Mouse (Mus musculus) embryonic facial prominence, embryonic 15.5 days (tissue): ENCODE measurements around the gene Dph6. TPM values are rescaled to one million over a fixed set of nuclear protein-coding genes. Genes with fewer than 3 reads are reported as not detected.

Source experiments
- ATAC-seq: fragments of 200-750 bp; cut with Nextera tagmentation; 2 replicates; pipeline ENCODE4 v1.8.0; 2017; ENCODE audit warnings: low read depth, moderate TSS enrichment; ENCODE audit not compliant: insufficient number of reproducible peaks, low FRiP score, low TSS enrichment
- H3K27ac ChIP-seq: fragments of 300-500 bp; sonication (generic); replicated peaks from 2 replicates; pipeline ENCODE4 v1.5.1; 2015; ENCODE audit warnings: mild to moderate bottlenecking, inconsistent platforms
- H3K27me3 ChIP-seq: fragments of 300-500 bp; sonication (generic); 2 replicates; pipeline ENCODE4 v1.6.1; 2015; ENCODE audit warnings: inconsistent platforms
- H3K36me3 ChIP-seq: fragments of 300-500 bp; sonication (generic); 2 replicates; pipeline ENCODE4 v1.6.1; 2015; ENCODE audit warnings: mild to moderate bottlenecking, inconsistent platforms
- H3K4me1 ChIP-seq: fragments of 300-500 bp; sonication (generic); 2 replicates; pipeline ENCODE4 v1.6.1; 2015; ENCODE audit warnings: inconsistent platforms
- H3K4me2 ChIP-seq: fragments of 300-500 bp; sonication (generic); replicated peaks from 2 replicates; pipeline ENCODE4 v1.6.1; 2015; ENCODE audit warnings: mild to moderate bottlenecking, inconsistent platforms
- H3K4me3 ChIP-seq: fragments of 300-500 bp; sonication (generic); replicated peaks from 2 replicates; pipeline ENCODE4 v1.5.1; 2015; ENCODE audit warnings: mild to moderate bottlenecking, inconsistent platforms
- H3K9ac ChIP-seq: fragments of 300-500 bp; sonication (generic); 2 replicates; pipeline ENCODE4 v1.6.1; 2015; ENCODE audit warnings: inconsistent platforms
- H3K9me3 ChIP-seq: fragments of 300-500 bp; sonication (generic); replicated peaks from 2 replicates; pipeline ENCODE4 v1.6.1; 2016; ENCODE audit warnings: inconsistent platforms
- WGBS: fragments of 180-500 bp; shearing (Covaris S2); methylation state at CpG from one replicate; pipeline ENCODE4 v1.1.7; 2015; 5-methylcytosine and 5-hydroxymethylcytosine counted together
- polyA plus RNA-seq: library from polyadenylated mRNA; unstranded; fragments of >200 nt; fragmentation: Nextera tagmentation; extraction: Ambion mirVana; gene quantifications from 2 replicates; pipeline ENCODE4 v1.2.1, GENCODE M21; 2015

The Dph6 gene
- polyA plus RNA-seq: 24.2 and 25.6 TPM in 2 replicates

GRCm38 (mm10) chr2:114654365-114655239 lies at the start of gene Dph6:
TSS of gene Dph6 (minus strand) at chr2:114654964.
- Histone ChIP-seq H3K9me3 (no peaks in the 10 kb centered on the region), H3K36me3 (no peaks in the 10 kb centered on the region), H3K4me2 (peak within 1 kb of the TSS; percentile 56), H3K9ac (peak within 1 kb of the TSS; percentile 57), H3K27ac (peak within 1 kb of the TSS; percentile 95), H3K27me3 (no peaks in the 10 kb centered on the region), H3K4me1 (no peaks in the 10 kb centered on the region), H3K4me3 (peak within 1 kb of the TSS; percentile 74)
- under 1% methylated on average over 45 of the region's 45 CpGs for WGBS
- peak; percentile 94 for ATAC-seq

- no peak overlapping the region for H3K27ac ChIP-seq
- no peak overlapping the region for H3K4me3 ChIP-seq
- no peaks in the 10 kb centered on the region for H3K36me3 ChIP-seq
- no peaks in the 10 kb centered on the region for H3K27me3 ChIP-seq
- no peak for ATAC-seq
- H3K9ac ChIP-seq: no peak overlapping the region
- 61% methylated on average over 2 of the region's 2 CpGs for WGBS
- no peaks in the 10 kb centered on the region for H3K4me1 ChIP-seq
- no peak overlapping the region for H3K4me2 ChIP-seq
- H3K9me3 ChIP-seq: no peaks in the 10 kb centered on the region
Observed at GRCm38 (mm10) chr2:114700966-114701685, 46.4 kb upstream of the Dph6 start.

GRCm38 (mm10) chr2:114691607-114692006 lies 36.8 kb upstream of the Dph6 start:
- no peaks in the 10 kb centered on the region for H3K9me3 ChIP-seq
- H3K4me1 ChIP-seq: no peaks in the 10 kb centered on the region
- H3K4me2 ChIP-seq: no peak overlapping the region
- ATAC-seq: no peak
- no peak overlapping the region for H3K27ac ChIP-seq
- H3K4me3 ChIP-seq: no peak overlapping the region
- no peak overlapping the region for H3K9ac ChIP-seq
- H3K27me3 ChIP-seq: no peaks in the 10 kb centered on the region
- H3K36me3 ChIP-seq: no peaks in the 10 kb centered on the region
- 68% methylated on average over 2 of the region's 2 CpGs for WGBS

- Histone ChIP-seq H3K27me3 (no peaks in the 10 kb centered on the region), H3K4me2 (no peak overlapping the region), H3K27ac (no peak overlapping the region), H3K9ac (no peak overlapping the region), H3K4me1 (no peaks in the 10 kb centered on the region), H3K4me3 (no peak overlapping the region), H3K9me3 (no peaks in the 10 kb centered on the region), H3K36me3 (no peaks in the 10 kb centered on the region)
- 79% methylated on average over 1 of the region's 1 CpGs for WGBS
- no peak for ATAC-seq
Observed at GRCm38 (mm10) chr2:114687483-114687882, 32.7 kb upstream of the Dph6 start.

GRCm38 (mm10) chr2:114687081-114687480 lies 32.3 kb upstream of the Dph6 start:
- WGBS: 87% methylated on average over 4 of the region's 4 CpGs
- H3K4me3 ChIP-seq: no peak overlapping the region
- no peaks in the 10 kb centered on the region for H3K9me3 ChIP-seq
- no peak overlapping the region for H3K9ac ChIP-seq
- H3K4me2 ChIP-seq: no peak overlapping the region
- H3K27ac ChIP-seq: no peak overlapping the region
- H3K4me1 ChIP-seq: no peaks in the 10 kb centered on the region
- H3K36me3 ChIP-seq: no peaks in the 10 kb centered on the region
- no peaks in the 10 kb centered on the region for H3K27me3 ChIP-seq
- no peak for ATAC-seq

GRCm38 (mm10) chr2:114673831-114674230 lies 19.1 kb upstream of the Dph6 start:
- Histone ChIP-seq H3K27me3 (no peaks in the 10 kb centered on the region), H3K4me1 (no peaks in the 10 kb centered on the region), H3K9me3 (no peaks in the 10 kb centered on the region), H3K27ac (no peak overlapping the region), H3K4me2 (no peak overlapping the region), H3K4me3 (no peak overlapping the region), H3K9ac (no peak overlapping the region), H3K36me3 (no peaks in the 10 kb centered on the region)
- WGBS: 76% methylated on average over 1 of the region's 1 CpGs
- no peak for ATAC-seq

- 66% methylated on average over 3 of the region's 3 CpGs for WGBS
- ATAC-seq: no peak
- no peak overlapping the region for H3K4me2 ChIP-seq
- no peak overlapping the region for H3K9ac ChIP-seq
- no peaks in the 10 kb centered on the region for H3K36me3 ChIP-seq
- H3K9me3 ChIP-seq: no peaks in the 10 kb centered on the region
- no peak overlapping the region for H3K4me3 ChIP-seq
- H3K4me1 ChIP-seq: no peaks in the 10 kb centered on the region
- no peaks in the 10 kb centered on the region for H3K27me3 ChIP-seq
- no peak overlapping the region for H3K27ac ChIP-seq
Observed at GRCm38 (mm10) chr2:114670983-114671382, 16.2 kb upstream of the Dph6 start.

- Histone ChIP-seq H3K9me3 (no peaks in the 10 kb centered on the region), H3K4me2 (no peak overlapping the region), H3K27ac (no peak overlapping the region), H3K4me1 (no peaks in the 10 kb centered on the region), H3K36me3 (no peaks in the 10 kb centered on the region), H3K9ac (no peak overlapping the region), H3K27me3 (no peaks in the 10 kb centered on the region), H3K4me3 (no peak overlapping the region)
- ATAC-seq: no peak
- WGBS: 65% methylated on average over 2 of the region's 2 CpGs
Observed at GRCm38 (mm10) chr2:114658954-114659353, 4.2 kb upstream of the Dph6 start.

- Histone ChIP-seq H3K27ac (no peak overlapping the region), H3K36me3 (peaks cover 5% of the 10 kb centered on the region; the same call in 1 of the 2 replicates)
- 59% methylated on average over 5 of the region's 5 CpGs for WGBS
Observed at GRCm38 (mm10) chr2:114646240-114646639, 8.5 kb downstream of the Dph6 start.

GRCm38 (mm10) chr2:114643832-114644231 lies 10.9 kb downstream of the Dph6 start:
- H3K9ac ChIP-seq: no peak overlapping the region
- WGBS: 91% methylated on average over 2 of the region's 2 CpGs
- no peak for ATAC-seq
- H3K36me3 ChIP-seq: peaks cover 5% of the 10 kb centered on the region; the same call in 1 of the 2 replicates
- H3K4me2 ChIP-seq: no peak overlapping the region
- no peaks in the 10 kb centered on the region for H3K4me1 ChIP-seq
- H3K27ac ChIP-seq: no peak overlapping the region
- H3K27me3 ChIP-seq: no peaks in the 10 kb centered on the region
- no peaks in the 10 kb centered on the region for H3K9me3 ChIP-seq
- no peak overlapping the region for H3K4me3 ChIP-seq

More at GRCm38 (mm10) chr2:114646240-114646639, 8.5 kb downstream of the Dph6 start:
- Histone ChIP-seq H3K9ac (no peak overlapping the region), H3K27me3 (no peaks in the 10 kb centered on the region), H3K4me1 (no peaks in the 10 kb centered on the region), H3K4me2 (no peak overlapping the region), H3K9me3 (no peaks in the 10 kb centered on the region), H3K4me3 (no peak overlapping the region)
- ATAC-seq: no peak

- no peaks in the 10 kb centered on the region for H3K27me3 ChIP-seq
- no peak overlapping the region for H3K9ac ChIP-seq
- no peaks in the 10 kb centered on the region for H3K36me3 ChIP-seq
- no peaks in the 10 kb centered on the region for H3K4me1 ChIP-seq
- ATAC-seq: no peak
- no peak overlapping the region for H3K4me3 ChIP-seq
- H3K27ac ChIP-seq: no peak overlapping the region
- no peaks in the 10 kb centered on the region for H3K9me3 ChIP-seq
- 54% methylated on average over 4 of the region's 4 CpGs for WGBS
- no peak overlapping the region for H3K4me2 ChIP-seq
Observed at GRCm38 (mm10) chr2:114624683-114625082, 30.1 kb downstream of the Dph6 start.
